Comparison of ENCODE assay signal across 21 mouse cellular contexts in genomic region chr17:31082296-31083078, GRCm38 (mm10). TPM values are rescaled to one million over a fixed set of nuclear protein-coding genes. Genes with fewer than 3 reads are reported as not detected.
A peak's percentile ranks its signal among the peaks of the same experiment; 100 is the strongest.
DNase-seq lines count a peak whose midpoint lies in the region; ATAC-seq and TF ChIP-seq lines count a peak whose summit lies in the region.
"Had no signal": no experiment of that assay in that cellular context is flagged by ENCODE, and none has a peak within 500 bp of the region (broad histone marks: within the 10 kb centered on the region; RNA-seq: fewer than 3 reads in every experiment).

No protein-coding gene starts in this region.

- no peak overlapping the region for H3K4me3 ChIP-seq in kidney, adult 2 months (ENCODE audit: insufficient read depth, low read depth, low read length)
- H3K4me3 ChIP-seq in lung, embryonic 14.5 days (ENCODE audit: low read depth, low read length): no peak overlapping the region
- H3K4me3 ChIP-seq in forebrain, embryonic 14.5 days (ENCODE audit: low read depth, low read length): no peak overlapping the region
- no peak overlapping the region for H3K4me3 ChIP-seq in forebrain, embryonic 12.5 days (replicated peaks)
- H3K4me3 ChIP-seq: heart, embryonic 15.5 days; kidney, embryonic 15.5 days; midbrain, embryonic 13.5 days had no signal

- 76% methylated on average over 4 of the region's 4 CpGs for WGBS in kidney, adult 2 months
- WGBS in lung, embryonic 14.5 days: 82% methylated on average over 4 of the region's 4 CpGs
- 92% methylated on average over 4 of the region's 4 CpGs for WGBS in forebrain, embryonic 14.5 days
- WGBS in forebrain, embryonic 12.5 days: 91% methylated on average over 4 of the region's 4 CpGs

- H3K9ac ChIP-seq in lung, embryonic 14.5 days: no peak overlapping the region
- no peak overlapping the region for H3K9ac ChIP-seq in forebrain, embryonic 14.5 days (ENCODE audit: low read length)
- H3K9ac ChIP-seq in forebrain, embryonic 12.5 days: no peak overlapping the region
- H3K9ac ChIP-seq: heart, embryonic 15.5 days; hindbrain, embryonic 14.5 days; kidney, embryonic 15.5 days; midbrain, embryonic 13.5 days had no signal

- ATAC-seq in lung, embryonic 14.5 days (ENCODE audit: insufficient read depth): no peak
- ATAC-seq in inflammation-experienced regulatory T-cells, adult 6 months: peak; percentile 26
- no peak for ATAC-seq in forebrain, embryonic 14.5 days
- no peak for ATAC-seq in forebrain, embryonic 12.5 days (ENCODE audit: low FRiP score)
- ATAC-seq: midbrain, embryonic 13.5 days had no signal

- no peak for TF ChIP-seq CTCF in kidney, adult 2 months (conservative IDR thresholded peaks at IDR 0.05; ENCODE audit: insufficient read depth, insufficient read length, low read depth, low read length)
- TF ChIP-seq CTCF in lung, embryonic 14.5 days (IDR thresholded peaks at IDR 0.05; ENCODE audit: low read depth): no peak

- H3K27ac ChIP-seq in kidney, adult 2 months (ENCODE audit: insufficient read depth, low read depth, low read length): no peak overlapping the region
- no peak overlapping the region for H3K27ac ChIP-seq in lung, embryonic 14.5 days (ENCODE audit: low read depth)
- H3K27ac ChIP-seq in forebrain, embryonic 14.5 days (ENCODE audit: low read depth, low read length): no peak overlapping the region
- H3K27ac ChIP-seq in forebrain, embryonic 12.5 days: no peak overlapping the region
- H3K27ac ChIP-seq: heart, embryonic 15.5 days; hindbrain, embryonic 14.5 days; kidney, embryonic 15.5 days; midbrain, embryonic 13.5 days had no signal

- H3K4me1 ChIP-seq in kidney, adult 2 months (ENCODE audit: control insufficient read depth, insufficient read depth, low read length): peaks cover 10% of the 10 kb centered on the region; the same call in 1 of the 2 replicates
- no peaks in the 10 kb centered on the region for H3K4me1 ChIP-seq in lung, embryonic 14.5 days (ENCODE audit: insufficient read depth)
- H3K4me1 ChIP-seq in forebrain, embryonic 14.5 days (ENCODE audit: control insufficient read depth, insufficient read depth, low read length): no peaks in the 10 kb centered on the region
- H3K4me1 ChIP-seq in forebrain, embryonic 12.5 days: peaks cover 28% of the 10 kb centered on the region

- H3K36me3 ChIP-seq in kidney, adult 2 months (ENCODE audit: control insufficient read depth, insufficient read depth, low read length): no peaks in the 10 kb centered on the region
- no peaks in the 10 kb centered on the region for H3K36me3 ChIP-seq in lung, embryonic 14.5 days (ENCODE audit: insufficient read depth)
- H3K36me3 ChIP-seq in forebrain, embryonic 14.5 days (ENCODE audit: control insufficient read depth, insufficient read depth, low read length): no peaks in the 10 kb centered on the region
- no peaks in the 10 kb centered on the region for H3K36me3 ChIP-seq in forebrain, embryonic 12.5 days (replicated peaks)
- H3K36me3 ChIP-seq: heart, embryonic 15.5 days; kidney, embryonic 15.5 days; midbrain, embryonic 13.5 days had no signal

- no peak for TF ChIP-seq POLR2A in kidney, adult 2 months (IDR thresholded peaks at IDR 0.05; ENCODE audit: low read depth, low read length)

- H3K9me3 ChIP-seq in lung, embryonic 14.5 days (ENCODE audit: low read depth, low read length): no peaks in the 10 kb centered on the region
- no peaks in the 10 kb centered on the region for H3K9me3 ChIP-seq in forebrain, embryonic 14.5 days (replicated peaks; ENCODE audit: control insufficient read depth, low read length)
- H3K9me3 ChIP-seq in forebrain, embryonic 12.5 days: no peaks in the 10 kb centered on the region
- H3K9me3 ChIP-seq: heart, embryonic 15.5 days; kidney, embryonic 15.5 days; midbrain, embryonic 13.5 days had no signal

- no peak overlapping the region for H3K4me2 ChIP-seq in lung, embryonic 14.5 days
- no peak overlapping the region for H3K4me2 ChIP-seq in forebrain, embryonic 14.5 days (ENCODE audit: low read length)
- no peak overlapping the region for H3K4me2 ChIP-seq in forebrain, embryonic 12.5 days
- H3K4me2 ChIP-seq: heart, embryonic 15.5 days; hindbrain, embryonic 14.5 days; kidney, embryonic 15.5 days; midbrain, embryonic 13.5 days had no signal

- H3K27me3 ChIP-seq in kidney, adult 2 months (replicated peaks; ENCODE audit: control insufficient read depth, insufficient read depth, low read length): no peaks in the 10 kb centered on the region
- no peaks in the 10 kb centered on the region for H3K27me3 ChIP-seq in lung, embryonic 14.5 days (ENCODE audit: insufficient read depth, low read length)
- H3K27me3 ChIP-seq in forebrain, embryonic 14.5 days (replicated peaks; ENCODE audit: control insufficient read depth, insufficient read depth, low read length): no peaks in the 10 kb centered on the region
- H3K27me3 ChIP-seq in forebrain, embryonic 12.5 days: no peaks in the 10 kb centered on the region
- H3K27me3 ChIP-seq: heart, embryonic 15.5 days; kidney, embryonic 15.5 days; midbrain, embryonic 13.5 days had no signal

- DNase-seq in kidney, adult 2 months: peak; percentile 65
- DNase-seq in kidney, adult 9 months: no peak
- DNase-seq in lung, embryonic 14.5 days: peak; percentile 13
- DNase-seq in lung, postnatal 4 days: no peak
- no peak for DNase-seq in forebrain, embryonic 14.5 days (ENCODE audit: low spot score)
- DNase-seq: adrenal gland, postnatal 36 days; cerebellum, adult 9-10 months; gastrocnemius, postnatal 36 days; heart, postnatal 36 days; layer of hippocampus, adult 9-11 months; right cerebral cortex, postnatal 4 days; thymus, adult 18-20 months; thymus, postnatal 36 days had no signal

RNA-seq across cellular contexts. Expression of gene Abcg1, which starts 25.0 kb away (rescaled TPM):
- 7.6 and 8.2 TPM in 2 replicates for polyA plus RNA-seq in kidney, adult 2 months (2012; rRNA removed)
- 8.4 and 9.6 TPM in 2 replicates for polyA plus RNA-seq in lung, embryonic 14.5 days (2014; fragmentation: Nextera tagmentation; extraction: Ambion mirVana)
- 100 to 1,000 TPM in 1 of 3 experiments, 10 to 100 TPM in 2; 67.1 to 113 (median 95.6) TPM for polyA plus RNA-seq in inflammation-experienced regulatory T-cells, adult 6 months (2017; shearing (Covaris generic))
- polyA plus RNA-seq in forebrain, embryonic 14.5 days (2014; fragmentation: Nextera tagmentation; extraction: Ambion mirVana): 16.8 and 19.7 TPM in 2 replicates
- polyA plus RNA-seq in forebrain, embryonic 12.5 days (2016; fragmentation: Nextera tagmentation; extraction: Ambion mirVana): 16.2 and 16.5 TPM in 2 replicates

RNA-seq across cellular contexts. Expression of gene Tff3, which starts 47.0 kb away (rescaled TPM):
- not detected in 2 replicates for polyA plus RNA-seq in kidney, adult 2 months (2012; rRNA removed)
- polyA plus RNA-seq in lung, embryonic 14.5 days (2014; fragmentation: Nextera tagmentation; extraction: Ambion mirVana): not detected in 2 replicates
- not detected for polyA plus RNA-seq in inflammation-experienced regulatory T-cells, adult 6 months (2017; shearing (Covaris generic))
- 0.51 and 1.6 TPM in 2 replicates for polyA plus RNA-seq in forebrain, embryonic 14.5 days (2014; fragmentation: Nextera tagmentation; extraction: Ambion mirVana)
- polyA plus RNA-seq in forebrain, embryonic 12.5 days (2016; fragmentation: Nextera tagmentation; extraction: Ambion mirVana): 0.88 TPM in 1 of 2 replicates, not detected in the other
- polyA plus RNA-seq: embryonic facial prominence, embryonic 14.5 days; heart, embryonic 15.5 days; neural tube, embryonic 14.5 days had no signal

Comparison
In these comparisons a context has a peak if more than half of its experiments do, and no peak if none do; other contexts are left out.
1. DNase-seq: peak in kidney, adult 2 months (single experiment) and lung, embryonic 14.5 days (single experiment); none in kidney, adult 9 months (single experiment), lung, postnatal 4 days (0 of 2) and forebrain, embryonic 14.5 days (single experiment).